Mouse (Mus musculus) myocyte (in vitro differentiated cells): ENCODE data around the gene Gpr19. TPM values are rescaled to one million over a fixed set of nuclear protein-coding genes. Genes with fewer than 3 reads are reported as not detected.

ENCODE experiments used
- H3K27me3 ChIP-seq: one replicate; pipeline ENCODE4 v1.6.1; 2011; ENCODE audit not compliant: control insufficient read depth, insufficient read depth, insufficient read length
- H3K36me3 ChIP-seq: one replicate; pipeline ENCODE4 v1.6.1; 2011; ENCODE audit not compliant: control insufficient read depth, insufficient read depth
- H3K4me2 ChIP-seq: one replicate; pipeline ENCODE4 v1.6.1; 2011; ENCODE audit warnings: low read depth, control low read depth
- H3K4me3 ChIP-seq: one replicate; pipeline ENCODE4 v1.5.1; 2011; ENCODE audit warnings: mild to moderate bottlenecking, control low read depth, moderate library complexity
- H3K79me2 ChIP-seq: one replicate; pipeline ENCODE4 v1.6.1; 2011; ENCODE audit not compliant: control insufficient read depth, insufficient read depth
- H3ac ChIP-seq: one replicate; pipeline ENCODE4 v1.6.1; 2011; ENCODE audit not compliant: control insufficient read depth, insufficient read length
- CEBPB ChIP-seq: IDR thresholded peaks from 2 replicates; pipeline ENCODE4 v1.6.1; 2011; ENCODE audit warnings: mild to moderate bottlenecking, moderate library complexity; ENCODE audit not compliant: poor library complexity, insufficient read depth, severe bottlenecking
- E2F4 ChIP-seq: IDR thresholded peaks from one replicate; pipeline ENCODE4 v1.6.1; 2011; ENCODE audit warnings: mild to moderate bottlenecking, control low read depth, moderate library complexity; ENCODE audit not compliant: insufficient read depth
- MAX ChIP-seq: IDR thresholded peaks from one replicate; pipeline ENCODE4 v1.6.1; 2011; ENCODE audit warnings: low read depth, mild to moderate bottlenecking, control low read depth
- MYOD1 ChIP-seq, 3 experiments: IDR thresholded peaks; one replicate each; pipeline ENCODE4 v1.6.1; 2011; ENCODE audit warnings: control low read depth in 2 of 3, low read depth in 2 of 3, mild to moderate bottlenecking in 2 of 3, moderate library complexity in 1 of 3; ENCODE audit not compliant: insufficient read length in 2 of 3, control insufficient read depth in 1 of 3
- MYOG ChIP-seq, 3 experiments: IDR thresholded peaks; one replicate each; pipeline ENCODE4 v1.6.1; 2011; ENCODE audit warnings: control low read depth in 2 of 3, low read depth in 2 of 3, mild to moderate bottlenecking in 2 of 3; ENCODE audit not compliant: insufficient read length in 2 of 3, control insufficient read depth in 1 of 3, insufficient read depth in 1 of 3
- POLR2A ChIP-seq: IDR thresholded peaks from one replicate; pipeline ENCODE4 v1.6.1; 2011; ENCODE audit warnings: low read depth, mild to moderate bottlenecking, control low read depth, moderate library complexity; ENCODE audit not compliant: insufficient read length
- POLR2AphosphoS2 ChIP-seq: IDR thresholded peaks from one replicate; pipeline ENCODE4 v1.6.1; 2011; ENCODE audit warnings: low read depth, control low read depth; ENCODE audit not compliant: insufficient read length
- REST ChIP-seq: IDR thresholded peaks from one replicate; pipeline ENCODE4 v1.6.1; 2011; ENCODE audit warnings: mild to moderate bottlenecking, control low read depth, moderate library complexity; ENCODE audit not compliant: insufficient read depth, insufficient read length
- SRF ChIP-seq: IDR thresholded peaks from one replicate; pipeline ENCODE4 v1.6.1; 2011; ENCODE audit warnings: low read depth; ENCODE audit not compliant: control insufficient read depth, insufficient read length
- TCF12 ChIP-seq: IDR thresholded peaks from one replicate; pipeline ENCODE4 v1.6.1; 2011; ENCODE audit warnings: mild to moderate bottlenecking, control low read depth; ENCODE audit not compliant: poor library complexity, insufficient read depth, severe bottlenecking
- TCF3 ChIP-seq: IDR thresholded peaks from one replicate; pipeline ENCODE4 v1.6.1; 2011; ENCODE audit warnings: low read depth, control low read depth; ENCODE audit not compliant: insufficient read length
- USF1 ChIP-seq: IDR thresholded peaks from one replicate; pipeline ENCODE4 v1.6.1; 2011; ENCODE audit warnings: low read depth, mild to moderate bottlenecking, control low read depth, moderate library complexity
- polyA plus RNA-seq: library from polyadenylated mRNA; unstranded; fragments of >200 nt; fragmentation: generic; extraction: Trizol; gene quantifications from one replicate; pipeline ENCODE4 v1.2.1, GENCODE M21; 2012; ENCODE audit warnings: missing spikeins

Gene Gpr19
- polyA plus RNA-seq, 1 experiment = 2.2 TPM

- TF ChIP-seq POLR2AphosphoS2 (no peak), TCF3 (no peak), SRF (no peak), CEBPB (no peak), REST (no peak), TCF12 (no peak), MYOD1 (IDR thresholded peaks at IDR 0.05; ENCODE audit: control insufficient read depth in 1 of 3, insufficient read length in 2 of 3, low read depth in 2 of 3) (no peak)
- H3K4me2 ChIP-seq = no peak overlapping the region
- H3K79me2 ChIP-seq = no peaks in the 10 kb centered on the region
- H3K36me3 ChIP-seq = no peaks in the 10 kb centered on the region
- H3ac ChIP-seq = no peak overlapping the region
- no peaks in the 10 kb centered on the region for H3K27me3 ChIP-seq
- no peak overlapping the region for H3K4me3 ChIP-seq
Measured at GRCm38 (mm10) chr6:134883661-134884060, 14.7 kb downstream of the Gpr19 start.

- H3K4me2 ChIP-seq = no peak overlapping the region
- TF ChIP-seq USF1 = no peak
- no peak for TF ChIP-seq POLR2A
- TF ChIP-seq E2F4 = no peak
- no peak for TF ChIP-seq MYOD1 (IDR thresholded peaks at IDR 0.05; ENCODE audit: control insufficient read depth in 1 of 3, insufficient read length in 2 of 3, low read depth in 2 of 3)
- no peak for TF ChIP-seq MAX
- TF ChIP-seq SRF = no peak
- TF ChIP-seq POLR2AphosphoS2 = no peak
- TF ChIP-seq CEBPB = no peak
- TF ChIP-seq TCF3 = no peak
- no peak for TF ChIP-seq REST
- TF ChIP-seq TCF12 = no peak
- no peak for TF ChIP-seq MYOG (IDR thresholded peaks at IDR 0.05; ENCODE audit: control insufficient read depth in 1 of 3, insufficient read depth in 1 of 3, insufficient read length in 2 of 3, low read depth in 2 of 3)
- no peaks in the 10 kb centered on the region for H3K27me3 ChIP-seq
- H3ac ChIP-seq = no peak overlapping the region
- no peaks in the 10 kb centered on the region for H3K79me2 ChIP-seq
- no peaks in the 10 kb centered on the region for H3K36me3 ChIP-seq
- no peak overlapping the region for H3K4me3 ChIP-seq
Measured at GRCm38 (mm10) chr6:134880046-134880445, 18.3 kb downstream of the Gpr19 start.

GRCm38 (mm10) chr6:134879556-134879955, 18.8 kb downstream of the Gpr19 start:
- Histone ChIP-seq H3K79me2 (no peaks in the 10 kb centered on the region), H3K4me2 (no peak overlapping the region), H3K36me3 (no peaks in the 10 kb centered on the region), H3K4me3 (no peak overlapping the region), H3ac (no peak overlapping the region), H3K27me3 (no peaks in the 10 kb centered on the region)
- TF ChIP-seq MYOD1 (IDR thresholded peaks at IDR 0.05; ENCODE audit: control insufficient read depth in 1 of 3, insufficient read length in 2 of 3, low read depth in 2 of 3) = no peak
- TF ChIP-seq MYOG (IDR thresholded peaks at IDR 0.05; ENCODE audit: control insufficient read depth in 1 of 3, insufficient read depth in 1 of 3, insufficient read length in 2 of 3, low read depth in 2 of 3) = no peak
- TF ChIP-seq E2F4 = no peak
- no peak for TF ChIP-seq POLR2AphosphoS2
- no peak for TF ChIP-seq TCF3
- no peak for TF ChIP-seq POLR2A
- no peak for TF ChIP-seq SRF
- no peak for TF ChIP-seq MAX
- no peak for TF ChIP-seq REST
- TF ChIP-seq USF1 = no peak
- TF ChIP-seq TCF12 = no peak
- TF ChIP-seq CEBPB = no peak

GRCm38 (mm10) chr6:134877892-134878291, 20.5 kb downstream of the Gpr19 start:
- Histone ChIP-seq H3K27me3 (no peaks in the 10 kb centered on the region), H3ac (no peak overlapping the region), H3K36me3 (no peaks in the 10 kb centered on the region), H3K79me2 (no peaks in the 10 kb centered on the region), H3K4me2 (no peak overlapping the region), H3K4me3 (no peak overlapping the region)
- TF ChIP-seq CEBPB = no peak
- no peak for TF ChIP-seq TCF12
- no peak for TF ChIP-seq POLR2A
- no peak for TF ChIP-seq MAX
- TF ChIP-seq USF1 = no peak
- TF ChIP-seq E2F4 = no peak
- TF ChIP-seq REST = no peak
- TF ChIP-seq POLR2AphosphoS2 = no peak
- TF ChIP-seq TCF3 = no peak
- no peak for TF ChIP-seq MYOD1 (IDR thresholded peaks at IDR 0.05; ENCODE audit: control insufficient read depth in 1 of 3, insufficient read length in 2 of 3, low read depth in 2 of 3)
- TF ChIP-seq MYOG (IDR thresholded peaks at IDR 0.05; ENCODE audit: control insufficient read depth in 1 of 3, insufficient read depth in 1 of 3, insufficient read length in 2 of 3, low read depth in 2 of 3) = no peak

- TF ChIP-seq USF1 (no peak), SRF (no peak), MYOD1 (IDR thresholded peaks at IDR 0.05; ENCODE audit: control insufficient read depth in 1 of 3, insufficient read length in 2 of 3, low read depth in 2 of 3) (no peak), POLR2A (no peak), TCF12 (no peak), TCF3 (no peak), CEBPB (no peak), REST (no peak), MAX (no peak), E2F4 (no peak), MYOG (IDR thresholded peaks at IDR 0.05; ENCODE audit: control insufficient read depth in 1 of 3, insufficient read depth in 1 of 3, insufficient read length in 2 of 3, low read depth in 2 of 3) (no peak)
- Histone ChIP-seq H3K79me2 (no peaks in the 10 kb centered on the region), H3K36me3 (no peaks in the 10 kb centered on the region), H3K4me3 (no peak overlapping the region), H3ac (no peak overlapping the region), H3K4me2 (no peak overlapping the region), H3K27me3 (no peaks in the 10 kb centered on the region)
Measured at GRCm38 (mm10) chr6:134877276-134877675, 21.1 kb downstream of the Gpr19 start.
